Mouse (Mus musculus): ENCODE measurements around the gene Mrpl37.

- no peak for TF ChIP-seq CTCF (IDR thresholded peaks at IDR 0.05; ENCODE audit: low read depth)
- TF ChIP-seq EP300 (IDR thresholded peaks at IDR 0.05; ENCODE audit: low read depth) = no peak
Measured at GRCm38 (mm10) chr4:107114278-107114677, 47.6 kb upstream of the Mrpl37 start.
